Mouse (Mus musculus): ENCODE measurements at regions not wholly inside any gene's neighbourhood (a gene's known extent, or its start where the extent isn't known, plus 50 kb on each side); places are given as distances from the start of the nearest gene placed in this dataset.
A peak's percentile ranks its signal among the peaks of the same experiment; 100 is the strongest.
"Not testable (repeated sequence)": the region's sequence is repeated elsewhere in the genome, so short reads cannot be mapped to it uniquely, and the experiment has no call there.

GRCm38 (mm10) chr10:51397016-51397415, 83.4 kb upstream of the Gm49339 start:
- not testable (repeated sequence) for H3K4me3 ChIP-seq (replicated peaks; ENCODE audit: low read length); H3K36me3 ChIP-seq (ENCODE audit: insufficient read depth, low read length); H3K4me1 ChIP-seq (replicated peaks; ENCODE audit: low read depth, low read length); H3K9me3 ChIP-seq (ENCODE audit: low read length); H3K27me3 ChIP-seq (ENCODE audit: insufficient read depth, low read length)

DNA sequence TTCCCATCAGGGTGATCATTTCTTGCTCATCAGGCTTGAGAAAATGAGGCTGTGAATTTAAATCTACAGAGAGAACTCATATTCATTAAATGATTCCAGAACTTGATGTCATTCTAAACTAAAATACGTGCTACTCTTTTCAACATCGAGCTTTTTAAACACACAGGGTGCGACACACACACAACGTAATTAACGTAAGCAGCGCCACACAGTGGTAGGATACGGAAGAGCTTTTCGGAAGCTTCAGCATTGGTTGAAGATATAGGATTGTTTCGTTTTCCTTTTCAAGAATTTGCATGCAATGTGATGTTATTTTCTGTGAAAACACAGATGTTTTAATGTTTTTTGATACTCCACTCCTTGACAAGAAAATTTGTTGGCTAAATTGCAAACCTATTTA, 75.3 kb upstream of the Gm49339 start:
- Histone ChIP-seq H3K4me1 (replicated peaks; ENCODE audit: low read depth, low read length) (no peaks in the 10 kb centered on the region), H3K36me3 (ENCODE audit: insufficient read depth, low read length) (no peaks in the 10 kb centered on the region), H3K9me3 (ENCODE audit: low read length) (peaks cover 5% of the 10 kb centered on the region; the same call in 1 of the 2 replicates), H3K27me3 (ENCODE audit: insufficient read depth, low read length) (no peaks in the 10 kb centered on the region), H3K4me3 (replicated peaks; ENCODE audit: low read length) (no peak overlapping the region)
- TF ChIP-seq POU5F1 (IDR thresholded peaks at IDR 0.05; ENCODE audit: borderline replicate concordance, low read length): no peak
- peak; percentile 79 for TF ChIP-seq CTCF (conservative IDR thresholded peaks at IDR 0.05; ENCODE audit: low read length)
- no peak for TF ChIP-seq NANOG (IDR thresholded peaks at IDR 0.05; ENCODE audit: borderline replicate concordance, low read length)

GRCm38 (mm10) chr10:51412795-51413194, 67.6 kb upstream of the Gm49339 start:
- TF ChIP-seq POU5F1 (IDR thresholded peaks at IDR 0.05; ENCODE audit: borderline replicate concordance, low read length): no peak
- TF ChIP-seq CTCF (conservative IDR thresholded peaks at IDR 0.05; ENCODE audit: low read length): no peak
- no peak for TF ChIP-seq NANOG (IDR thresholded peaks at IDR 0.05; ENCODE audit: borderline replicate concordance, low read length)
- H3K4me1 ChIP-seq (replicated peaks; ENCODE audit: low read depth, low read length): peaks cover 15% of the 10 kb centered on the region
- H3K27me3 ChIP-seq (ENCODE audit: insufficient read depth, low read length): no peaks in the 10 kb centered on the region
- no peaks in the 10 kb centered on the region for H3K36me3 ChIP-seq (ENCODE audit: insufficient read depth, low read length)
- H3K4me3 ChIP-seq (replicated peaks; ENCODE audit: low read length): no peak overlapping the region
- H3K9me3 ChIP-seq (ENCODE audit: low read length): no peaks in the 10 kb centered on the region

DNA sequence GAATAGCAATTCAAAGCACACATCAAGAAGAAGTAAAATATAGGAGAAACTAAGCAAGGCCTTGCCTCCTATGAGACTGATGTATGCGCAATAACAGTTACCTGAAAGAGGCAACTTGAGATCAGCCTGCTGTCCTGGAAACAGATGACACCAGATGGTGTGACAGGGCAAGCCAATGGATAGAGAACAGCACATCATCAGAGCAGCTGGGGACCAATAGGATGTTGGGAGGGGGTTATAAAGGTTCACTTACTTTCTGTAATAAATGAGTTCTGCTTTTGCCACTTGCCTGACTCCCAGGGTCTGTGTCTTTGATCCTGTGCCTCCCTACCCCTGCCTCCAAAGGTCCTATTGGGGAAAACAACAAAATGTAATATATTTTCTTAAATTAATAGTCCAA, 65.9 kb upstream of the Gm49339 start:
- Histone ChIP-seq H3K4me3 (replicated peaks; ENCODE audit: low read length) (no peak overlapping the region), H3K36me3 (ENCODE audit: insufficient read depth, low read length) (no peaks in the 10 kb centered on the region), H3K9me3 (ENCODE audit: low read length) (no peaks in the 10 kb centered on the region), H3K27me3 (ENCODE audit: insufficient read depth, low read length) (no peaks in the 10 kb centered on the region), H3K4me1 (replicated peaks; ENCODE audit: low read depth, low read length) (peaks cover 26% of the 10 kb centered on the region)
- TF ChIP-seq CTCF (conservative IDR thresholded peaks at IDR 0.05; ENCODE audit: low read length) (no peak), POU5F1 (IDR thresholded peaks at IDR 0.05; ENCODE audit: borderline replicate concordance, low read length) (no peak), NANOG (IDR thresholded peaks at IDR 0.05; ENCODE audit: borderline replicate concordance, low read length) (no peak)

GRCm38 (mm10) chr10:51416723-51417122, 63.7 kb upstream of the Gm49339 start:
- TF ChIP-seq CTCF (conservative IDR thresholded peaks at IDR 0.05; ENCODE audit: low read length) (no peak), NANOG (IDR thresholded peaks at IDR 0.05; ENCODE audit: borderline replicate concordance, low read length) (no peak), POU5F1 (IDR thresholded peaks at IDR 0.05; ENCODE audit: borderline replicate concordance, low read length) (no peak)

DNA sequence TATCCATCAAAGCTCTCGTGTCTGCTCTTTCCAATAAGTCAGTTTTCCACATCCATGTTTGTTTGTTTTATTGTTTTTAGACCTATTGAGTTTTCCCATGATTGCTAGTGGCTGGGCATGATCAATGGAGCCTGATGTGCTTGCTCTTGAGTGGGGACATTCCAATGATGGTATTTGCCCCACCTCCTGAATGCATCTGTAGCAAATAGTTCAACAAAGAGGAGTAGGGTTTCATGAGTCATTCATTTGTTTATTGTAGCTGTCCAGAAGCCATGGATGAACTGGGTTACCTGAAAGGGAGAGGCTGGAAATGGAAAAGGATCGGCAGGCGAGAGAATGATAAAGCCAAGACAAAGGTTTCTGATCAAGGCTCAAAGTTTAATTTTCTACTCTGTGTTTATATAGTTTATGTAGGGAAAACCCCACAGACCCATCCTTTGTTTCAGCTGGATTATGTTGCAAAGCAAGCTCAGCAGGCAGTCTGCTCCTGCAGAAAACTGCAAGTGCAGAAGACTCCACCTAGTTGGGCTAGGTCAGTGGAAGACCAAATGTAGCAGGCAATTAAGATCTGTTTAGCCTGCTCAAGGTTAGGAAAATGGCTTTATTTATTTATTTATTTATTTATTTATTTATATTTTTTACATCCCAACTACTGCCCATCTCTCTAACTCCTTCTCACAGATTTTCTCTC, 63.0 kb upstream of the Gm49339 start:
- no peak for TF ChIP-seq CTCF (conservative IDR thresholded peaks at IDR 0.05; ENCODE audit: low read length)
- no peak for TF ChIP-seq POU5F1 (IDR thresholded peaks at IDR 0.05; ENCODE audit: borderline replicate concordance, low read length)
- TF ChIP-seq NANOG (IDR thresholded peaks at IDR 0.05; ENCODE audit: borderline replicate concordance, low read length): peak; percentile 42; the same call in 1 of the 2 replicates
- Histone ChIP-seq H3K4me3 (replicated peaks; ENCODE audit: low read length) (0 out of 2 replicates have a peak overlapping the region, but pooled peaks have one; percentile 35), H3K4me1 (replicated peaks; ENCODE audit: low read depth, low read length) (peaks cover 26% of the 10 kb centered on the region), H3K27me3 (ENCODE audit: insufficient read depth, low read length) (no peaks in the 10 kb centered on the region), H3K36me3 (ENCODE audit: insufficient read depth, low read length) (no peaks in the 10 kb centered on the region), H3K9me3 (ENCODE audit: low read length) (no peaks in the 10 kb centered on the region)

More at GRCm38 (mm10) chr10:51416723-51417122, 63.7 kb upstream of the Gm49339 start:
- H3K4me1 ChIP-seq (replicated peaks; ENCODE audit: low read depth, low read length): peaks cover 26% of the 10 kb centered on the region
- no peaks in the 10 kb centered on the region for H3K36me3 ChIP-seq (ENCODE audit: insufficient read depth, low read length)
- no peaks in the 10 kb centered on the region for H3K9me3 ChIP-seq (ENCODE audit: low read length)
- no peaks in the 10 kb centered on the region for H3K27me3 ChIP-seq (ENCODE audit: insufficient read depth, low read length)
- no peak overlapping the region for H3K4me3 ChIP-seq (replicated peaks; ENCODE audit: low read length)

DNA sequence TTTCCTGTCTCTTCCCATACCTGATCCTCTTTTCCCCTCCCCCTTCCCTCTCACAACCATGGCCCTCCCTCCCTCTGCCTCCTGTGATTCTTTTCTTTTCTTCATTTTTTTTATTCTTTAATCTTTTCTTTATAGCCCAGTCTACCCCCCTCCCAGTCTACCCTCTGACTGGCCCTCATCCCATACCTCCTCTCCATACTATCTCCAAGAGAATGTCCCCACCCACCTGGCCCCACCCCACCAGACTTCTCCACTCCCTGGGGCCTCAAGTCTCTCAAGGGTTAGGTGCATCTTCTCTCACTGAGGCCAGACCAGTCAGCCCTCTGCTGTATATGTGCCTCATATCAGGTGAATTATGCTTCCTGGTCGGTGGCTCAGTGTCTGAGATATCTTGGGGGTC, 61.9 kb upstream of the Gm49339 start:
- Histone ChIP-seq H3K4me3 (replicated peaks; ENCODE audit: low read length) (no peak overlapping the region), H3K4me1 (replicated peaks; ENCODE audit: low read depth, low read length) (peaks cover 26% of the 10 kb centered on the region), H3K36me3 (ENCODE audit: insufficient read depth, low read length) (no peaks in the 10 kb centered on the region), H3K27me3 (ENCODE audit: insufficient read depth, low read length) (no peaks in the 10 kb centered on the region), H3K9me3 (ENCODE audit: low read length) (no peaks in the 10 kb centered on the region)
- TF ChIP-seq NANOG (IDR thresholded peaks at IDR 0.05; ENCODE audit: borderline replicate concordance, low read length) (no peak), CTCF (conservative IDR thresholded peaks at IDR 0.05; ENCODE audit: low read length) (no peak), POU5F1 (IDR thresholded peaks at IDR 0.05; ENCODE audit: borderline replicate concordance, low read length) (no peak)

- H3K4me3 ChIP-seq (replicated peaks; ENCODE audit: low read length): no peak overlapping the region
- no peaks in the 10 kb centered on the region for H3K27me3 ChIP-seq (ENCODE audit: insufficient read depth, low read length)
- TF ChIP-seq CTCF (conservative IDR thresholded peaks at IDR 0.05; ENCODE audit: low read length) (no peak), POU5F1 (IDR thresholded peaks at IDR 0.05; ENCODE audit: borderline replicate concordance, low read length) (no peak), NANOG (IDR thresholded peaks at IDR 0.05; ENCODE audit: borderline replicate concordance, low read length) (no peak)
- no peaks in the 10 kb centered on the region for H3K36me3 ChIP-seq (ENCODE audit: insufficient read depth, low read length)
- H3K4me1 ChIP-seq (replicated peaks; ENCODE audit: low read depth, low read length): peaks cover 12% of the 10 kb centered on the region
- H3K9me3 ChIP-seq (ENCODE audit: low read length): peaks cover 15% of the 10 kb centered on the region
These were observed 57.9 kb upstream of the Gm49339 start for GRCm38 (mm10) chr10:51422501-51422900.

Measured in E14TG2a.4 (cell line).